Mouse (Mus musculus): ENCODE measurements around the gene Glipr2. TPM values are rescaled to one million over a fixed set of nuclear protein-coding genes. Genes with fewer than 3 reads are reported as not detected.

The Glipr2 gene
- total RNA-seq, 2 experiments from 2014 or later, result 2.3 TPM

GRCm38 (mm10) chr4:44025570-44025969 lies 68.4 kb downstream of the Glipr2 start:
- intact Hi-C loops (cut with DNase I), result no loop called here
- DNase-seq (ENCODE audit: extremely low spot score in 1 of 2, low spot score in 2 of 2), result no peak

Other genes with a start within 250 kb of the Glipr2 start
- not detected for gene Olfr71, start 247.1 kb upstream of the Glipr2 start, total RNA-seq (2021)
- 1 to 10 TPM in 1 of 2 experiments, under 1 TPM in 1; 0.87 to 1.1 TPM for gene Hrct1, start 230.2 kb upstream of the Glipr2 start, total RNA-seq (2021)
- under 1 TPM; 0.43 TPM for gene Spaar, start 227.4 kb upstream of the Glipr2 start, total RNA-seq (2021)
- gene Olfr159, start 186.4 kb upstream of the Glipr2 start, total RNA-seq (2021), result not detected
- not detected for gene Olfr156, start 133.5 kb upstream of the Glipr2 start, total RNA-seq (2021)
- not detected for gene Olfr157, start 117.2 kb upstream of the Glipr2 start, total RNA-seq (2021)
- not detected for gene Olfr155, start 105.8 kb upstream of the Glipr2 start, total RNA-seq (2021)
- 1 to 10 TPM; 5.2 to 6.8 TPM for gene Reck, start 81.9 kb upstream of the Glipr2 start, total RNA-seq (2021)
- not detected for gene Ccin, start 26.1 kb downstream of the Glipr2 start, total RNA-seq (2021)
- 100 to 1,000 TPM; 333 to 335 TPM for gene Clta, start 47.1 kb downstream of the Glipr2 start, total RNA-seq (2021)
- gene Gne, start 126.8 kb downstream of the Glipr2 start, total RNA-seq (2021), result 10 to 100 TPM; 43.4 to 50.7 TPM

All from left cerebral cortex, postnatal 10 days (tissue).